Mouse (Mus musculus): ENCODE data around the gene Pld4. TPM values are rescaled to one million over a fixed set of nuclear protein-coding genes. Genes with fewer than 3 reads are reported as not detected.

Gene Pld4
- 0.15 TPM for polyA plus RNA-seq (2021)

DNA sequence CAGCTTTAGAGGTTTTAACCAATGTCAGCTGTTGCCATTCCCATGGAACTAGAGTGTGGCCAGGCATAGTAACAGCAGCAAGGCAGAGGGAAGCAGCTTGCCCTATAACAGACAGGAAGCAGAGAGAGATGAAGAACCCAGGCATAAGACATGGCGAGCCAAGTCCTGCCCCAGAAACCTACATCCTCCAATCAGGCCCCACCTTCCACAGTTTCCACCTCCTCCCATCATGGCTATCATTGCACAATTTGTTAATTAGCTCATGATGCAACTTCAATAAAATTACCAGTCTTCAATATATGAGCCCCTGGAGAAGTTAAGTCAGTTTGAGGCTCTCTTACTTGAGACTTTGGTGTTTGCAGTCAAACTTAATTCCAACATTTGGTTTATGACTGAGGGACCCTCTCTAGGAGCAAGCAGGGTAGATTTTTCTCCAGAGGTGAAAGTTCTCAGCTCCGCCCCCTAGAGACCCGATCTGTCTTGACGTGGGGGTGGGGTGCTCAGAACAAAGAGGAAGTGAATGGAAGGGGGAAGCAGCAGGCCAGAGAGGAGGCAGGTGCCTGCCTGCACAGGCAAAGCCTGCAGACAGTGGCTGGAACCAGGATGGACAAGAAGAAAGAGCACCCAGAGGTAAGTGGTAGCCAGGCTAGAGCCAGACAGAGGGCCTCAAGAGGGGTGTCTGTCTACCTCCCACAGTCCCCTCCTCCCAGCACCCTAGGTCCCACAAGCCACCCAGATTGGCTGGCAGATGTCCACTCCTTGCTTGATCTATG lies at the start of gene Pld4:
TSS of gene Pld4 (plus strand) at position 502 of the 773 bp plus-strand sequence.
- TF ChIP-seq CTCF (IDR thresholded peaks at IDR 0.05), result no peak
- in situ Hi-C loops (cut with MboI; ENCODE audit: low pct_unique_long_range_greater_than_20kb), result no loop called here
- no peaks in the 10 kb centered on the region for H3K27me3 ChIP-seq
- no peak for ATAC-seq
- ChIA-PET POLR2A (interaction anchor here (1.4 kb wide), 1 partner anchor 12 kb away, joined by 3 read pairs; no protein-coding TSS in a partner anchor), CTCF (interaction anchor here (1.4 to 1.7 kb wide), 2 partner anchors 17 to 36 kb away, joined by 3 read pairs; no protein-coding TSS in a partner anchor)
- no peak for DNase-seq (ENCODE audit: low read depth, low spot score)

DNA sequence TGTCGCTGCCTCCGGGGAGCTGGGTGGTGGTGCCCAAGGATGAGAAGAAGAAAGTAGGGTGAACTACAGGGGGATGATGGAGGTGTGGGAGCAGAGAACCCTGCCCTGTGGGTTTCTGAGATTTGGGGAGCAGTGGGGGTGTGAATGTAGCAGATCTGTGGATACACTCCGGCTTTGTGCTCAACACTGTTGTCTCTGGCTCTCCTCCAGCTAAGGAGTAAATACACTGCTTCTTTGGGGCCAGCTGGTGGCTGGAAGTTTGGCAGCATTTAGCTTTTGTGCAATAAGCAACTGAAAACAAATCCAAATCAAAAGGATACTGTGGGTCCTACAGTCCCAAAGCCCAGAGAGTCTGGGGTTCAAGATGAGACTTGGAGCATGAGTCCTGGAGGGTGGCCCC lies 46.5 kb upstream of the Pld4 start:
- TF ChIP-seq CTCF (IDR thresholded peaks at IDR 0.05), result no peak
- ATAC-seq (peak; percentile 35), DNase-seq (ENCODE audit: low read depth, low spot score) (no peak)
- ChIA-PET POLR2A (no interaction called here), CTCF (interaction anchor here (1.0 kb wide), 1 partner anchor 39 kb away, joined by 3 read pairs; the partner anchor contains the start of gene Akt1)
- in situ Hi-C loops (cut with MboI; ENCODE audit: low pct_unique_long_range_greater_than_20kb), result no loop called here
- H3K27me3 ChIP-seq, result peaks cover 3% of the 10 kb centered on the region

DNA sequence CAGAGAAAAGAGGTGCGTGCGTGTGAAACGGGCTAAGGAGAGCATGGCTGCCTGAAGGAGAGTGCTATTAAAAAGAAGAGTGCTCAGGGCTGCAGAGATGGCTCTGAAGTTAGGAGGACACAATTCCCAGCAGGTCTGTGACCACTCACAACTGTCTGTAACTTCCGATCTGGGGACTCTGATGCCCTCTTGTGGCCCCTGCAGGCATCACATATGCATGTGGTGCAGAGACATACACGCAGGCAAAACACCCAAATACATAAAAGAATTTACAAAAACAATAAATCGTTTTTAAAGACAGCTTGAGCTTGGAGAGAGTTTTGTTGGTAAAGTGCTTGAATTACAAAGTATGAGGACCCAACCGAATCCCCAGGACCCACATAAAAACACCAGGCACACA lies 43.3 kb upstream of the Pld4 start:
- ATAC-seq (no peak), DNase-seq (ENCODE audit: low read depth, low spot score) (no peak)
- CTCF ChIA-PET, result interaction anchor here (0.8 to 1.1 kb wide), 2 partner anchors 10 to 13 kb away, joined by 3 read pairs; no protein-coding TSS in a partner anchor
- TF ChIP-seq CTCF (IDR thresholded peaks at IDR 0.05), result no peak
- POLR2A ChIA-PET, result no interaction called here
- in situ Hi-C loops (cut with MboI; ENCODE audit: low pct_unique_long_range_greater_than_20kb), result no loop called here
- no peaks in the 10 kb centered on the region for H3K27me3 ChIP-seq

DNA sequence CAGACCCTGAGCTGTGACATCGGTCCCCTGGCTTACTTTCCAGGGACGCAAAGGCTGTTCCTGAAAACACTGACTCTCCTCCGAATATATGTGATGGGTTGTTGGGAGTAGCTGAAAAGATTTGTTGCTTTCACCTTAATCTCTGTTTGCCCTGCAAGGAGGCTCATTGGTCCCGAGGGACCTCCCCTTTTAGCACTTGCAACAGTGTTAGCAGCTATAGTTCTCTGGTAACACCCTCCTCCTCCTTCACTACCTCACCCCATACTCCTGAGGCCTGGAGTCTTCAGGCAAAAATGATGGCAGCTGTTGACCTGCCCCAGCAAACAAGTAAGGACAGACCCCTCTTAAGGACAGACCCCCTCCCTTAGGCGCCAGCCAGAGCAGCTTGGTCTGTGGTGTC lies 41.5 kb upstream of the Pld4 start:
- TF ChIP-seq CTCF (IDR thresholded peaks at IDR 0.05), result no peak
- ATAC-seq (no peak), DNase-seq (ENCODE audit: low read depth, low spot score) (no peak)
- ChIA-PET CTCF (no interaction called here), POLR2A (interaction anchor here (0.7 kb wide), 1 partner anchor 14 kb away, joined by 7 read pairs; no protein-coding TSS in a partner anchor)
- in situ Hi-C loops (cut with MboI; ENCODE audit: low pct_unique_long_range_greater_than_20kb), result no loop called here
- H3K27me3 ChIP-seq, result no peaks in the 10 kb centered on the region

DNA sequence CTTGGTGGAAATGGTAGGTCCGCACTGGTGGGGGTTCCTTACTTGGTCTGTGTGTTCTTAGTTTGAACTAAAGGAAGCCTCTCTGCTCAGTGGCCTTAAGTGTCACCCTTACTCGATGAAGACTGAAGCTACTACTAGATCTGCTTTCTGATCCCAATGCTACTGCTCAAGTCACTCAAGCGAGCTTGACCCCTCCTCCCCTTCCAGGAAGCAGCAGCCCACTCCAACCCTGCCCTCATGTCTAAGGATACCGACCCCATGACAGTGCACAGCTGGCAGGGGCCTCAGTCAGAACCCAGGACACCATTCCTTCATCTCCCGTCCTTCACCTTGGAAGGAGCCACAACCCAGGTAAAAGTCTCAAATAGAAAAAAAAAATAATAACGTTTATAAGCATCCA lies 40.2 kb upstream of the Pld4 start, which contains the start of gene Cep170b:
TSS of gene Cep170b (plus strand) at position 240 of the 400 bp plus-strand sequence.
- CTCF ChIA-PET, result interaction anchor here (1.5 kb wide), 1 partner anchor 48 kb away, joined by 3 read pairs; no protein-coding TSS in a partner anchor
- H3K27me3 ChIP-seq, result no peaks in the 10 kb centered on the region
- in situ Hi-C loops (cut with MboI; ENCODE audit: low pct_unique_long_range_greater_than_20kb), result no loop called here
- TF ChIP-seq CTCF (IDR thresholded peaks at IDR 0.05), result no peak
- ATAC-seq (no peak), DNase-seq (ENCODE audit: low read depth, low spot score) (no peak)
- POLR2A ChIA-PET, result interaction anchor here (0.7 kb wide), 1 partner anchor 897 kb away, joined by 3 read pairs; no protein-coding TSS in a partner anchor

DNA sequence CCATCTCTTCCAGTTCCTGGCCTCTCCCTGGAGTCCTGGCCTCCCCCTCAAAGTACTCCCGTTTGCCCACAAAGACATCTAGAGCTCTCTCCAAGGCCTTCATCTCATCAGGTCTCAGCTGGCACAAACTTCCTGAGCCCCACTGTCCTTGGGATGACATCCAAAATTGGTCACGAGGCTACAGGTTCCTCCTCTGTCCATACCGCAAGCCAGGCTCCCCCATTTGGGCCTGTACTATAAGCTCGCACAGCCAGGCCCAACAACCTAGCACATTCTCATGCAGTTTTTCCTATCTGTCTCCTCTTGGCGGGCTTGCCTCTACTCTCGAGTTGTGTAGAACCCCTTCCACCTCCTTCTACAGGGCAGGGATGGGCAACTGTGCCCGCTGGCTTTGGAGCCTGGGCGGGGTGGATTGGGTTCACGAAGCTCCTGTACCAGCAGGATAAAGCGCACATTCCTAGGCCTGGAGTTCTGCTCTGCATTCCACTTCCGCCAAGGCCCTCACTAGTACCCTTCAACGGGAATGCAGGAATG lies 39.5 kb upstream of the Pld4 start:
- TF ChIP-seq CTCF (IDR thresholded peaks at IDR 0.05), result no peak
- no peaks in the 10 kb centered on the region for H3K27me3 ChIP-seq
- CTCF ChIA-PET, result interaction anchor here (1.5 kb wide), 1 partner anchor 49 kb away, joined by 3 read pairs; no protein-coding TSS in a partner anchor
- POLR2A ChIA-PET, result interaction anchor here (1.1 kb wide), 1 partner anchor 46 kb away, joined by 3 read pairs; the partner anchor contains the start of gene Akt1
- no peak for DNase-seq (ENCODE audit: low read depth, low spot score)
- in situ Hi-C loops (cut with MboI; ENCODE audit: low pct_unique_long_range_greater_than_20kb), result no loop called here
- ATAC-seq, result peak; percentile 26

DNA sequence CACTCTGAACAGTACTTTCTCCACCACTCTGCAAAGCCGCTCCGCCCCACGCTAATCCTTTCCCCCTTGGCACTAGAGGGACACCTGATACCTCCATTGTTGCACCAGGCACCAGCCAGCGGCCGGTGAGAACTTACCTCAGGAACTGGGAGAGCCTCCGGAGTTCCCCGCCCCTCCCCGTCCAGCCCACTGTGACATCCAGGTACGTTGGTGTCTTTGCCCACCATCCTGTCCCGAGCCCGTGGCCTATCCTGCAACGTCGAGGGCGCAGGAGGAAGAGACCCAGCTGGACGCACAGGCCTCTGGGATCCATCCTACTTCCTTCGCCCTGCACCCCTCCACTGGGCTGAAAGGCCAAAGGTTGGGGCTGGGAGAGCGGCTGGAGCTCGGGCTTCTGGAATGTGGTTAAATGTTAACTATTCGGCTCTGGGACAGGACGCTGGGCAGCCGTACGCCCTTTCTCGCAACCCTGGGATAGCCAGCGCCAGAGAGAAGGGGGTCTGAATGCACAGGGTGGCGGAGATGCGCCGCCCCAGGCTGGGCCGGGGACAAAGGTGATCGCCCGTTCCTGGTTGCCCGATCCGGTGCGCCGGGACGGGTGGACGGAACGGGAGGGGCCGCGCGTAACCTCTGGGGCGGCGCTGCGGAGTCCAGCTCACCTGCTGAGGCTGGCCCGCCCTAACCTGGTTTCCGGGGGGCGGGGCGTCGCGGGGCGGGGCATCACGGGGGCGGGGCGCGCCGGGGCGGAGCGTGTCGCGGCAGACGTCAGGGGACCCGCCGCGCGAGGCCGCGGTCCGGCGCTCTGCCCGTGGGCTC lies 38.8 kb upstream of the Pld4 start:
- peak; percentile 63 for ATAC-seq

DNA sequence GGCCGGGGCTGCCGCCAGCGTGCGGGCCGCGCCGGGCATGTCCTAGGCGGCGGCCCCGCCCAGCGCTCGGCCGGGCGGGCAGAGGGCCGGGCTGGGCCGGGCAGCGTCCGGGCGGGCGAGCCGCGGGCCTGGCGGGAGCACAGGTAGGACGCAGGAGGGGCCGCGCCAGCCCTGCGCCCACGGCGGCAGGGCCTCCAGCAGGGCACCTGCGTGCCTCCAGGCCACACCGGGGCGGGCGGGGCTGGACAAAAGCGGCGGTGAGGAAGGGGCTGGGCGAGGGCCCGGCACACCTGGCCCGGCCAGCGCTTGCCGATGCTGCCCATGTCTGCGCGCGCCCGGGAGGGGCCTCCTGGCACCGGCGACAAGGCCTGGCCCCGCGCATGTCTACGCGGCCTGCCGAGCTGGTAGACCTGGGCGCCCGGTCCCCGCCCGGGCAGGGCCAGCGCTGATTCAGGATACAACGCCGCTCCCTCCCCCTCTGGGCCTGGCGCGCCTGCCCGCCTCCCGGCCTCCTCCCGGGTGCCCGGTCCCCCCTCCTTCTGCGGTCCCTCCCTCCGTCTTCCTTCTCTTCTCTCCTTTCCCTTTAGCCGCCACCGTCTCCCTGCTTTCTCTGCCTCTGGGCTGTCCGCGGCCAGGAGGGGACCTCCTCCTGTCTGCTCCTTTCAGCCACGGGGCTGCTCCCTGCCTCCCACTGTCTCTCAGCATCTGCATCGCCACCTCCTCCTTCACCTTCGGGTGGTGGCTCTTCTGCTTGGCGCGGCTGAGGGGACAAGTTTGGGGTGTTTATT lies 38.0 kb upstream of the Pld4 start:
- TF ChIP-seq CTCF (IDR thresholded peaks at IDR 0.05), result no peak
- ATAC-seq (peak; percentile 28), DNase-seq (ENCODE audit: low read depth, low spot score) (no peak)
- in situ Hi-C loops (cut with MboI; ENCODE audit: low pct_unique_long_range_greater_than_20kb), result no loop called here
- CTCF ChIA-PET, result interaction anchor here (1.5 kb wide), 1 partner anchor 22 kb away, joined by 3 read pairs; no protein-coding TSS in a partner anchor
- H3K27me3 ChIP-seq, result no peaks in the 10 kb centered on the region
- POLR2A ChIA-PET, result no interaction called here

More for the DNA sequence above, 38.8 kb upstream of the Pld4 start:
- in situ Hi-C loops (cut with MboI; ENCODE audit: low pct_unique_long_range_greater_than_20kb), result no loop called here
- TF ChIP-seq CTCF (IDR thresholded peaks at IDR 0.05), result no peak
- ChIA-PET CTCF (interaction anchor here (1.5 kb wide), 1 partner anchor 49 kb away, joined by 3 read pairs; no protein-coding TSS in a partner anchor), POLR2A (interaction anchor here (1.1 kb wide), 1 partner anchor 47 kb away, joined by 3 read pairs; the partner anchor contains the start of gene Akt1)
- DNase-seq (ENCODE audit: low read depth, low spot score), result no peak
- H3K27me3 ChIP-seq, result no peaks in the 10 kb centered on the region

DNA sequence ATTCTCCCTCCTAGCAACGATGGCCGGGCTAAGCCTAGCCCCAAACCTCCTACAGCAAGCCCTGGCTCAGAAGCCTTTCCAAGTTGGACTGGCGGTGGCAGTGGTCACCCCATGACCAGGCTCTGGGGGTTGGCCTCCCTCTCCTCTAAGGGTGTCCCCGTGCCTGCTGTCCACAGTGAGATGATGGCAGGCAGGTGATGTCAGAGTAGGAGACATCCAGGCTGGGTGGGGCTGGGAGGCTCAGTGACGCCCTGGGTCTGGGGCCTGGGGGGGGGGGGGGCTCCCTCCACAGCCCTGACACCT lies 37.5 kb upstream of the Pld4 start:
- ATAC-seq, result no peak
- CTCF ChIA-PET, result interaction anchor here (1.5 kb wide), 1 partner anchor 22 kb away, joined by 3 read pairs; no protein-coding TSS in a partner anchor
- H3K27me3 ChIP-seq, result no peaks in the 10 kb centered on the region
- no peak for DNase-seq (ENCODE audit: low read depth, low spot score)
- in situ Hi-C loops (cut with MboI; ENCODE audit: low pct_unique_long_range_greater_than_20kb), result no loop called here
- POLR2A ChIA-PET, result no interaction called here
- TF ChIP-seq CTCF (IDR thresholded peaks at IDR 0.05), result no peak

Measured in Patski (cell line).